Mouse (Mus musculus): ENCODE measurements around the gene Gm21411.
"Not testable (repeated sequence)": the region's sequence is repeated elsewhere in the genome, so short reads cannot be mapped to it uniquely, and the experiment has no call there.

Gene Gm21411

DNA sequence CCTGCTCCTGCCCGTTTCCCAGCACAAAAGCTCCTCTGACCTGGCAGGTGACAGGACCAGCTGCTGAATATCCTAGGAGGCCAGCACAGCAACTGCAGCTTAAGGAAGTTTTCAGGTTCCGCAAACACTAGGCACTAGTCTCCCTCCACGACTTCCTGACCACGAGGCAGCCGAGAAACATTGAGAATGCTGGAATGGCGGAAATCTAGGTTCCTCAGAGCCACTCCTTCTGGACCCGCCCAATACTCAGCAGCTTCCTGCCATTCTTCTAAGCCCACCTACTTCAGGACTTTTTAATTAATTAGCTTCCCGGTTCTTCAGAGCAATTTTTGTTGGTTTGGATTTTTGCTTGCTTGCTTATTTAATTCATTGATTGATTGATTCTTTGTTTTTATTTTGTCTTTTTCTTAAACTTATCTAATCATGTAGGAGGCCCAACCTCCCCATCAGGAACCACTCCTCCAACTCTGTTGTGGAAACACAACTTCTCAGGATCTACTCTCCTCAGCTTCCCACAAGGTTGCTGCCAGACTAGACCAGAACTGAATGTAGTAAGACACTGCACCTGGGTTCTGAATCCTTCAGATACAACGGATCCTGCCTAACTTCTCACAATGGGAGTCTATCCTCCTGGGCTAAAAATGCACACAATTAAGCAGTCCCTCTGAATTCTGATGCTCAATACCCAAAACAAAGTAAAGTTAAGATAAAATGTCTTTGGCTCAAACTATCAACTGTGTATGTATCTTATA, at the start of gene Gm21411:
Gene Gm21411, minus strand, starts transcription at position 205 of the 752 bp plus-strand sequence.
- not testable (repeated sequence) for DNase-seq

DNA sequence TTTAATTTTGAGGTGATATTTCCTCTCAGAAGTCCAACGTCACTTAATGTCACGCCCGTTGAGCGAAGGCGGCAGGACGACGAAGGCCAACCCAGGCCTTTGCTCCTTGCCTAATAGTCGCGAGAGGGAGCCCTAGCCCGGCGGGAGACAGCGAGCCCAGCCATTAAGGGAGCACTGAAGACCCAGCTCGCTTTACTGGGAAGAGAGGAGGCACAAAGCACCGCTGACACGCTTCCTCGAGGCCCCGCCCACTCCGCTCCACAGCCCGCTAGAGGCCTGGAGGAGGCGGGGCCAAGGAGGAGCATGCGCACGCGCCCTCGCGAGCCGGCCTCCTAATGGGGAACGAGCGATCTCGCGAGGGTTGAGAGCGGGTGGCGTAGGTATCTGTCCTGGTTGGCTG, 32.3 kb upstream of the Gm21411 start:
- DNase-seq, result not testable (repeated sequence)

DNA sequence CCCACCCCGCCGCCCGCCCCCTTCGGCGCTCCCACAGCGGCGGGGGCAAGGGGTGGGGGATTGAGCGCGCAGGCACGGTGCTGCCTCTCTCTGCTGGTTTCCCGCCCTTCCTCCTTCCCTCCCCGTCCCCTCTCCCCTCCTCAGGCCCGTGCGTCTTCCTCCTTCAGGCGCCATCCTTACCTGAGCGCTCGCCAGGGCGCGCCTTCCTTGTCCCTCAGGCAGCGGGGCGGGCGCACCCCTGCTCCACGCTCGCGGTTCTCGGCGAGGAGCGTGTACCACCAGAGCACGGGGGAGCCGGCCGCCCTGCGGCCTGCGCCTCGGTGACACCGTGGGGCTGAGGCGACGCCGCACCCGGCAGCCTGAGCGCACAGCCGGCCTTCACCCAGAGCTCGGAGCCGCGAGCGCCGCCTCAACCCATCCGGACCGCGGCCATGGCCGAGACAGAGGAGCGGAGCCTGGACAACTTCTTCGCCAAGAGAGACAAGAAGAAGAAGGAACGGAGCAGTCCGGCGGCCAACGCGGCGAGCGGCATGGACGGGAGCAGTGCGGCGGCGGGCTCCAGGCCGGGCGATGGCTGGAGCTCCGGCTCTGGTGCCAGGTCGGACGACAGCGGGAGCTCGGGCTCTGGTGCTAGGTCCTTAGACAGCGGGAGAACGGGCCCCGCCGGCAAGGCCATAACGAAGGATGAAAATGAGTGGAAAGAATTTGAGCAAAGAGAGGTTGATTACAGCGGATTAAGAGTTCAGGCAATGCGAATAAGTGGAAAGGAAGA, 23.1 kb upstream of the Gm21411 start:
- no peak for DNase-seq

DNA sequence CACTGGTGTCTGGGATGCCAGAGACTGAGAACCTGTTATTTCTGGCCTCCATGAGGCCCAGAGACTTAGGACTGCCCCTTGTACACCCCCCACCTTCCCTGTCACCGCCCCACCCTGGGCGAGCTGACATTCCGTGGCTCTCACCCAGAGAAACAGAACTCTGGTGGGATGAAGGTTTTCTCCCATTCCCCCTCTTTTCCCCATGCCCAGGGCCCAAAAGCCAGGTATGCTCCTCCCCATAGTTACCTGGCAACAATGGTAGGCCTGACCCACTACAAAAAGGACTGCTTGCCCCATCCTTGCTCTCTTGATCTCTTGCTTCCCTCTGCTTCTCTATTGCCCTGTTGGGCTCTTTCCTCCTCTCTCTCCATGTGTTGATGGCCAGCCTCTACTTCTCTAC, 5.8 kb upstream of the Gm21411 start:
- DNase-seq, result no peak

DNA sequence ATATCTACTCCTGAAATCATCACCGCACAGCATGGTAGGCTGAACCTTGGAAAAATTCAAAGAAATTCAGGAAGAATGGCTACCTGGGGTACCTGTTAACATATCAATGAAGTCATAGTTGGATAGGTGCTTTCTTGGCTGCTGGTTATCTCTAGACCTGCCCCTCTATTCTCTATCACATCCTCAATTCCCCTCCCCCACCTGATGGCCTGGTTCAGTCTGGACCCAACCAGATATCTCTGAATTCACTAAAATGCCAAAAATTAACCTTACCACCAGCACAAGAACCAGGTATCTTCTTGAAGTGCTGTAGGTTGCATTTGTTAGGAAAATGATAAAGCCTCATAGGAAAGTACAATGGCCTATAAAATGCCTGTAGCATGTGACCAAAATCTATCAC, 1.3 kb downstream of the Gm21411 start:
- DNase-seq, result not testable (repeated sequence)

DNA sequence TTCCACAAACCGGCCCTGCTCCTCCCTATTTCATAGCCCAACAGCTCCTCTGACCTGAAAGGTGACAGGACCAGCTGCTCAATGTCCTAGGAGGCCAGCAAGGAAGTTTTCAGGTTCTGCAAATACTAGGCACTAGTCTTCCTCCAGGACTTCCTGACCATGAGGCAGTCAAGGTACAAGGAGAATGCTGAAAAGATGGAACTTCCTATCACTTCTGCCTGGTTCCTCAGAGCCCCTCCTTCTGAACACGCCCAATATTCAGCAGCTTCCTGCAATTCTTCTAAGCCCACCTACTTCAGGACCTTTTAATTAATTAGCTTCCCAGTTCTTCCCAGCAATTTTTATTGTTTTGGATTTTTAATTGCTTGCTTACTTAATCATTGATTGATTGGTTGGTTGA, 4.6 kb downstream of the Gm21411 start:
- DNase-seq, result not testable (repeated sequence)

DNA sequence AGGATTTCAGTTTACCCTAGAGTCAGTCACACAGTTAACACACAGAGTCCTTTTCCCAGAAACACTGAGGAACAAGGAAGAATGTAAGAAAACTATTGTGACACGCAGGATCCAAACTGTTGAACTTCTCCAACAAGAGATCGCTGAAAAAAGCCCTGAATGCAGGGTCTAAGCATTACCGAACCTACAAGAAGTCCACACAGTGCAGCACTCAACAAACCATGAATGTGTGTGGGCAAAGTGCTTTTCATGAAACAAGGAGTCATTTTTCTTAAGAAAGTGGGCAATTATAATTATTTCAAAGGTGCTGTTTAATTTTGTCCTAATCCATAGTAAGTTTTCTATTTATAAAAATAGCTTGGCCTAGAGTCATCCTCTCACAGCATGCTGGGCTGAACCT, 6.3 kb downstream of the Gm21411 start:
- DNase-seq, result not testable (repeated sequence)
